Mouse (Mus musculus) CD4-positive helper T cell, adult 2 months (primary cell): ENCODE results near the gene Zfyve27.

ENCODE experiments used
- DNase-seq: peaks from one replicate; pipeline ENCODE4 v3.0.0-alpha.2; 2012; ENCODE audit warnings: low read depth, missing footprints, low spot score

Zfyve27 gene

DNA sequence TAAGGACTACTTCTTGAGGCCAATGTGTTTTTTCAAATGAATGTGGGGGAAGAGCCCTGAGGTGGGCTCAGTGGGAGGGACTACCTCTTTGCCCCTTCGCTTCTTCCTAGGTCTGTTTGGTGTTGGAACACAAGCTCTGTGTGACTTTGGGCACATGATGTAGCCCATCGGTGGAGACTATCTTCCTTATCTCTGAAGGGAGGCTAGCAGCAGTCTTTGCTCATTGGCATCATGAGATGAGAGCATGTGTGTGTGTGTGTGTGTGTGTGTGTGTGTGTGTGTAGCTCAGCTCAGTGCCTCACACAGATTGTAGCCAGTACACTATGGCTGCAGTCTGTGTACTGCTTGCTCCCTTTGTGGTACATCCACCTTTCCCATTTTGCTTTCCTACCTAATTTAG lies 13.7 kb downstream of the Zfyve27 start:
- no peak for DNase-seq

DNA sequence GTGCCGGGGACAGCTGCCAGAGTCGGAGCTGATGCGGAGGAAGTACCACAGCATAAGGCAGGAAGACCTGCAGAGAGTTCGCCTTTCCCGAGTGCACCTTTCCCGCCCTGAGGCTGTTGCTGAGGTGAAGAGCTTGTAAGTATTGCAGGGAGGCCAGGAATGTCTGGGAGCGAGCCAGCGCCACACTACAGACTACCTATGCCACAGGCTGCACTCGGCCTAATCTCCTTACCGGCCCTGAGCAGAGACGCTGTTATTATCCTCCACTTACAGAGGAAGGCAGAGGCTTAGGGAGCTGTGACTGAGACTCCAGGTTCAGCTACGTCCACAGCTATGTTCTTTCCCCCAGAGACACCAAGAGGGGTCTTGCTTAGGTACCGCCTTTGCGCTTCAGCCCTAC lies 15.6 kb downstream of the Zfyve27 start:
- no peak for DNase-seq

DNA sequence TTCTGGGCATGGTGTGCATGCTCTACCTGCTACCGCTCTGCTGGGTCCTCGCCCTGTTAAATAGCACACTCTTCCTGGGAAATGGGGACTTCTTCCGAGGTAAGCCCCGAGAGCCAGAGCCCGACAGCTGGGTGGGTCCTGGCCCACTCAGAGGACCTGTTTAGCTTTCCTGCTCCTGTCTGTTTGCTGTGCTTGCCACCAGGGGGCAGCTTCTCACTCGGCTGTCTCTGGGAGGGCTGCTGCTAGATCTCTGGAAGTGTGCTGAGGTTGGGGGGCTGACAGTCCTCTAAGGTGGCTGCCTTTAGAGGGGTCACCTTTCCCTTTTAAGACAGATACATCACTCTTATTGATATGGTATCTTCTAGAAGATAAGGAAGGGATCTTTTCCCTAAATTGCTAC lies 18.9 kb downstream of the Zfyve27 start:
- no peak for DNase-seq

DNA sequence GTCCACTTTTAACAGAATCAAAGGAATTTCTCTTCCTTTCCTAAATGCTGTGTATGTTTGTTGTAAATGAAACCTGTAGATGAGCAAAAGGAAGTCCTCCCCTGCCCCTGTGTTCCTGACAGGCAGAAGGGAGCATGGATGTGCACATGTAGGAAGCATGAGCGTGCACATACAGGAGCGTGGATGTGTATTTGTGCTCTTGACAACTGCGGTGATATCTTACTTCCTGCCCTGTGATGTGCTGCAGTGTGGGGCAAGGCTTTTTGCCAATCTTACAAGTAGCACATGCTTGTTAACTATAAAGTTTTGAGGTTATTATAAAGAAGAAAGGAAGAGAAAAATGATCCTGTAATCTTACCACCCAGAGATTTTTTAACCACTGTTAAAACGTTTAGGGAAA lies 26.0 kb downstream of the Zfyve27 start:
- DNase-seq: no peak

DNA sequence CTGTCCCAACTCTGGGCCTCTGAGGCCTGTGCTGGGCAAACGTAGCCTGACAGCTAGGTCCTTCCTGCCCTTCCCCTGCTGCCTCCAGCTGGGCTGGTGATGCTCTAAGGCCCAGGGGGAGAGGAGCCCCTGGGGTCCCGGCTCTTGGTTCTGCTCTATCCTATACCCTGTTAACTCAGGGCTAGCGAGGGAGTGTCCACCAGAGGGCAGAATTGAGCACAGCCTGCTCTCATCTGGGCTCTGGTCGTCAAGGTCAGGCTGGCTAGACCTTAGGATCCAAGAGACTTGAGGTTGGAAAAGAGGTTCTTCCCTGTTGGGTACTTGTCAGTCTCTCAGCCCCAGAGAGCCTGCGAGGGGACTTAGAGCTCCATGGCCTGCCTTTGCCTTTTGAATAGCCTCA lies 26.7 kb downstream of the Zfyve27 start:
- DNase-seq: peak; percentile 32

DNA sequence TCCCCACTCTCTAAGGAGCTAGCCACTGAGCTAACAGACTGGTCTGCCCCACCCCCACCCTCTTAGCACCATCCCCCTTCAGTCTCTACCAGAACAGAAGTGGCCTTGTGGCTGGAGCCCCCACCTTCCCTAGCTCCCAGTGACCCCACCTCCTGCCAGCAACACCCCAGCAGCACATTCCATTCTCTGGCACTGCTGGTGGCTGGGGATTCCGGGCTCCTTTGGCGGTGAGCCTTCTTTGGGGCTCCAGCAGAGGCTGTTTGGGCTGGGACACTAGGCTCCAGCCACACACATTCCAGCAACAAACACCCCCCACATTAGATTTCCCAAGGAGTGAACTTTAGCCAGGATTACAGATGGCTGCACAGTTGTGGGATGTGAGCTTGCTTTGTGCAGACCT lies 29.6 kb downstream of the Zfyve27 start:
- no peak for DNase-seq

DNA sequence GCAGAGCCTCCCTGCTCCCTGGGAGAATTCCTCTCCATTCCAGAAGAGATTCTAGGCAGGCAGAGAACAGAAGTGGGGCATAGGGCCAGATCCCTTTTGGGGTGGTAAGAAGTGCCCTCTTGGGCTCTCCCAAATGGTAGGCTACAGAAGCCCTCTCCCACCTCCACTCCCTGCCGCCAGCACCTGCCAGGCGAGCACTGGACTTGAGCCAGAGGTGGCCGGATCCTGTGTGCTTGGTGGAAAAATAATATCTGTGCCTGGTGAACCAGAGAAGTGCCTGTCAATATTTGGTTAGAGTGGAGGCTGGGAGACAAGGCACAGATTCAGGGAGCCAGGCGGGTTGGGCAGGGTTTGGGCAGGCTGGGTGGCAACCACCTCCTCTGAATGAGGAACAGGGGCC lies 32.6 kb downstream of the Zfyve27 start:
- no peak for DNase-seq

DNA sequence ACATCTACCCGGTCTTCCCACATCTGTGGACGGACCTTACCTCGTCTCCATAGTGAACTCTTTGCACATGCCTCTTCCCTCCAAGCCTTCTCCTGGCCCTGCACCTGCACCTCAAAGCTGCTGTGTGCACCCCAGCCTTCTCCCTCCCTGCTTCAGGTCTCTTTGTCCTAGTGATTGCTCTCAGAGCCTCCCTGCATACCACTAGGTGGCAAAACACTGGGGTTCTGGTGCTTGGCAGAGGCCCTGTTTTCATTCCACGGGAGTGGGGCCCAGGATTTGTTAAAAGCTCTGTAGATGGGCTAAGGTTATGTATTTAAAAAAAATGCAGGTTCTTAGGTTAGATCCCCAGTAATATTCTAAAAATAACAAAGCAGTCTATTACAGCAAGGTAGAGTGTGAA lies 33.3 kb downstream of the Zfyve27 start:
- no peak for DNase-seq

DNA sequence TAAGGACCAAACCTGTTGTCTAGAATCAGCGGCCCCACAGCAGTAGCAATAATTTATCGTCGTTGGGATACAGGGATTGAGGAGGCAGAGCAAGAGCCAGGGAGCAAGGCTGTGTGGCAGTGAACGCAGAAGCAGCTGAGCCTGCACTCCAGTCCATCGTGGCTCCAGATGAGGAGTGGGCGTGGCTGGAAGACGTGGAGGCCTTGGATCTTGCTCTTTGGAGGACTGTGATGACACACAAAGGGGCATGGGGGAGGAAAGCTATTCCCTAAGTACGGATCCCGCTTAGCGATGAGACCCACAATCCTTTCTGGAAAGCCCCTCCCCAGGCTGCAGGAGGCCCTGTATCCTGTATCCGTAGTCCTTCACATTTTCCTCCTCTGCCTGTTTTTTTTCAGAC lies 34.3 kb downstream of the Zfyve27 start:
- no peak for DNase-seq

DNA sequence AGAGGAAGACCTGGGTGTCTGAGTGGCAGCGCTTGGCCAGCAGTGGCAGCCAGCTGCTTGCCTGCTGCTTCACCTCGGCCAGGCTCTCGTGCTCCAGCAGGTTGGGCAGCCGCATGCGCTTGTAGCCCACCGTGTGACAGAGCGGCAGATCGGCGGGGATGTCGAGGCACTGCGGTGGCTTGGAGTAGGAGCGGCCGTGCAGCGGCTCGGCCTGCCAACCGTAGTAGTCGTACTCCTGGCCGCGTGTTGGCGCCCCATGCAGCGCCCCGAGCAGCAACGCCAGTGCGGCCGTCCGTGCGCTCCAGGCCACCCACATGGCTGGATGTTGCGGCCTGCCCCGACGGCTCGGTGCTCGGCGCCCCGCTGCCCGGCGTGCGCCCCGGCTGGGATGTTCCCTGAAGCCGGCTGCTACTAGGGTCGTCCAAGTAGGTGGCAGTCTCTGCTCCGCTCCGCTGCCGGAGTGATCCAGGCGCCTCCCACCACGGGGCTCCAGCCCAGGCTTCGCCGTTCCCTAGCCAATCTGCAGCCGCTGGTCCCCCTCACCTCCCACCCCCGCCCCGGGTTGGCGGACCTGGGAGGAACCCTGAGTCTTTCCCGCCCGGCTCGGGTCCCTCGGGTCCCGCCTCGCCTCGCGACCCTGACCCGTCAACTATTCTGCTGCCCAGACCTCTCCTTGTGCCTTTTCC lies 38.1 kb downstream of the Zfyve27 start, which contains the start of gene Sfrp5:
TSS of gene Sfrp5 (minus strand) at position 557 of the 686 bp plus-strand sequence.
- DNase-seq: no peak

DNA sequence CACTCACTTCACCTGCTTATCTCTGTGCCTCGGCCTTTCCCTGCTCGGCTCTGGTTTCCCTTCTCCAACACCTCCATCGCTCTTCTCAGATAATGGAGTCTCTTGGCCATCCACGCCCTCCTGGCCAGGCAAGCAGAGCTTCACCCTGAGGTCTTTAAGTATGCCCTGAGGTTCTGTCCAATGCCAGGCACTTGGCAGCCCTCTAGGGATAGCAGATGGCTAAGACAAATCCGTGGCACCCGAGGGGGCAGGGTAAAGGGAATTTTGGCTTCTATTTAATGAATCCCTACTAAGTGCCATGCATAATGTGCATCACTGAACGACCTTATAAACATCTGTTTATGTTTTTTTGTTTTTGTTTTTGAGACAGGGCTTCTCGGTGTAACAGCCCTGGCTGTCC lies 38.7 kb downstream of the Zfyve27 start:
- no peak for DNase-seq

DNA sequence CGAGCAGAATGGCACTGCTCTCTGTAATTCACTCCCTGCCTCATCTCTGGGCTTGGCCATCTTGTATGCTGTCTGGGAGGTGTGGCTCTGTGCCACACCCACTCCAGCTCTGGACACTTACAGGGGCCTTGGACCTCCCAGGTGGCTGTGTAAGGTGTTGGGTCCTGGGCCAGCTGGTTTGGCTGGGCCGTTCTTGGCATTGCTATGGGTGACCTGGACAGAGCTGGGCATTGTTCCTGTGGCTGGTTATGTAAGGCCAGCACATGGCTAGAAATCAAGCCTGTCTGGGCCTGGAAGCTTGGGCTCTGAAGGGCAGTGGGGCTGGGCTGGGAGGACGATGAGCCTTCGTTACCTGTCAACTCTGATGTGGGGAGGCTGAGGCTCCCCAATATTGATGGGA lies 40.6 kb downstream of the Zfyve27 start:
- no peak for DNase-seq

DNA sequence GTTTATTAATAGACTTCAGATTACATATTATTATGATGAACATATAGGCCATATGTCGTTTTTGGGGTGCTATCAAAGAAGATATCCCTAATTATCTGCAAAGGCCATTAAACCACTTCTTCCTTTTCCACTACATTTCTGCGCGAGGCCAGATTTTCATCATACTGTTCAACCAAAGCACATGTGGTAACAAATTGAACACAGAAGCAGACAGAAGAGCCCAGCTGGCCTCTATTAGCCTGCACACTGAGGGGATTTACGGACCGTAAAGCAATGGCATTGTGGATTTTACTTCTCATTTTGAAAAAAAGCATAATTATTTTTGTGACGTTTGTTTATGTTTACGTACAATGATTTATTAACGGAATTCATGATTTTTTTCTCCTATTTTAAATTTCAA lies 41.5 kb downstream of the Zfyve27 start:
- no peak for DNase-seq

DNA sequence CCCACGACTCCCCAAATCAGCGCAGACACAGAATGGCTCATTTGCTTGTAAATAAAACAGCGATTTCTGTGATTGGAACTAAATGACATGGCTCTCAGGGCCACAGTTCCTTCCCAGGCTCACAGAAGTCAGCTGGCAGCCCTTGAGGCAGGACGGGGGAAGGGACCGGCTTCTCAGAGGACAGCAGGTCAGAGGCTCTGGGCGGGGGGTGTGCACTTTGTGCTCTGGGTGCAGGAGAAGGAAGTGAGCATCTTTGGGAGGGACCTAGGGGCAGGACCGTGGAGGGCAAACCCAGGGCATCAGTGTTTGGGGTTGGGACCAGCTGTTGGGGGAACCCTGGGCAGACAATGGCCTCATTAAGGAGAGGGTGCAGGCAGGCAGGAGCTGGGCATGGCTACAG lies 45.7 kb downstream of the Zfyve27 start:
- no peak for DNase-seq

DNA sequence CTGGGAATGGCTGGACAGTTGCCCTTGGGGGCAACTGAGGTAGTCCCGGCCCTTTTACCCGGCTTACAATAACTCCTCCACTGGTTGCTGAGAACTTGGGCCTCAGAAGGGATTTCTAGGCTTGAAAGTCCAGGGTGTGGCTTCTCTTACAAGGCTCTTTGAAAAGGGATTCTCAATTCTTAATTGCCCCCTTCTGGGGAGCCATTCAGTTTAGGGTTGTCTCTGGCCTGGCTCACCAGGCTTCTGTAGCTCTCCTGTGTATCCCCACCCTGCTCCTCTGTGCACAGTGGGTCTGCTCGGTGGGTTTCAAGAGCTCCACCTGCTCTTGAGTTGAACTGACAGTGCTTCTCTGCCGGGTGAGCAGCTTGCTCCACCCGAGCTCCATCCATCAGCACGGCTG lies 46.2 kb downstream of the Zfyve27 start:
- no peak for DNase-seq

DNA sequence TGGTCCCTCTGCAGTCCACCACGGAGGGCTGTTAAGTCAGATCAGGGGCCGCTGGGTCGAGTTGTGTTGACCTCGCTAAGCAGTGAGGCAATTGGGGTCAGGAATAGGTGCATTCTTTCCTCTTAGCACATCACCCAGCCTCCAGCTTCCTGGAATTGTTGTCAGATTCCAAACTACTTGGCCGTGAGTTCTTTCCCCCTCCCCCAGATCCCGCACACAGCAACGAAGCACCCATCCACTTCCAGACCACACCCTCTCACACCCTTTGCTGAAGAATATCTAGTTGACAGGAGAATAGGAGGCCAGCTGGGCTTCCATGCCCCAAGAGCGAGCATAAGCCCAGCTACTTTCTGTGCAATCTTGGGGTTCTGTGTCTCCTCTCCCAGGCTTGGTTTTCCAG lies 48.2 kb downstream of the Zfyve27 start:
- no peak for DNase-seq

DNA sequence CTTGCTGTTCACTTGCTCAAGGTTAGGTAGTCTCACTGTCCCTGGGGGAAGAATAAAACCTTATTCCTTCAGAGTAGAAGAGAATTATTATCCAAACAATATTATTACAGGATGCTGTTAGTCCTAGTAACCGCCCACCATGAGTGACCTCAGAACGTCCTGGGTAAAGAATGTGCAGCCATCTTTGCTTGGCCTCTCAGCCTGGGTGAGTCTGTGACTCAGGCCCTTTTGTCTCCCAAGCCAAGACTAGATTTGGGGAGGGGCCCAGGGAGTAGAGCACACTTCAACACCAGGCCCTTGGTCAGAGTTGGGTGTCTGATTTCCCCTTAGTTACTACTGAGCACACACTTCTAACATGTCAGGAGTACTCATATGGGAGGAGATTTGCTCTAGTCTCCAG lies 50.9 kb downstream of the Zfyve27 start:
- DNase-seq: no peak

DNA sequence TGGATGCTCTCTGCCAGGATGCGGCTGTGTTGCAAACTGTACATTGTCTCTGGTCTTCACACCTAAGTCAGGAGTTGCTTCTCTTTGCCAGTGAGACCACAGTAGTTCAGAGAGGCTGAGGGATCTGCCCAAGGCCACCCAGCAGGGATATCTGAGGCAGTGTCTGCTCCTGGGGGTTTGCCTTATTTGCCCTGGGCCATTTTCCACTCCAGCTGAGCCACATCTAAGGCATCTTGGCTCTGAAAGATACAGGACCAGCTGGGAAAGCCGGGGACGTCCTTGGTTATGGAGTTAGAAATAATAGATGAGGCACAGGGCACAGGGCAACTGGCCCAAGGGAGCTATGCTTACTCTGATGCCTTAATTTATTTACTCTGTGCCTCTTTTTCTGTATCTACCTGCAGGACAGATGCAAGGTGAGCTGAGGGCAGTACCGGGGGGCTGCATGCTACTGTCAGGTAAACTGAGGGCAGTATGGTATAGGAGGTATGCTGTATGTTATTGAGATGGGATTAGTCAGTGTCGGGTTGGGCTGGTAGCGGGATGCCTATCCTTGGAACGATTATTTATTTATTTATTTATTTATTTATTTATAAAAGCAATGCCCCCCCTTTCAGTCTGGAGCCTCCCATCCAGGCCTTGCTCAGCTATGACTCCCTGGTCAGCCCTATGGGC lies 53.1 kb downstream of the Zfyve27 start:
- no peak for DNase-seq

DNA sequence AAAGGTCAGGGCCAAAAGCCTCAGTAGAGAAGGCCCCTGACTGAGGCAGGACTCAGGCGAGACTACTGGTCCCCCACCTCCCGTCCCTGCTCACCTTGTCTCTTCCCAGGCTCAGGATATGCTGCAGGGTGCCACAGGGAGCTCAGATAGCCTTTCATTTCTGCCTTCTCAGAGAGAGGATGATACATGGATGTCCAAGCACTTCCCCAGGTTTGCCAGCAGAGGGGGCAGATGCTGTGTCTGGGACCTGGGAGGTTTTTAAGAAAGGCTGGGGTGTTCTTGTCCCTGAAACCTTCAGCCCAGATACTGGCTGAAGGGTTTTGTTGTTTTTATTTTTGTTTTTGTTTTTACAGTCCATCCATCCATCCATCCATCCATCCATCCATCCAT lies 53.6 kb downstream of the Zfyve27 start:
- no peak for DNase-seq

DNA sequence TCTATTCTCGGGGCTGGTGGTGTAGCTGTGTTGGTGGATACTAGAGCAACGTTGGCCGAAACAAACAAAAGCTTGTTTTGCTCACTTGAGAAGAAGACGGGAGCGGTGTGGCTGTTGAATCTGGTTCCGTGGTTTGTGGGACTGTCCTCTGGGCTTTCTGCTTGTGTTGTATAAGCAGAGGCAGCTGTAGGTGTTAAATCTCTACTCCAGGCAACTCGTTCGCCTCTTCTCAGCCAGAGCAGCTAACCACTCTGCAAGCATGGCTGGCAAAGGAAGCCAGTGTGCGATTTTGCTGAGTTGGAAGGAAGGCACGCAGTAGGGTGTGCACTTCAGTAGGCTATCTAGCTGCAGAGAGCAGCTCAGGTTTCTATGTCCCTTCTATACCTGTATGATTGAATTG lies 62.7 kb downstream of the Zfyve27 start:
- no peak for DNase-seq

DNA sequence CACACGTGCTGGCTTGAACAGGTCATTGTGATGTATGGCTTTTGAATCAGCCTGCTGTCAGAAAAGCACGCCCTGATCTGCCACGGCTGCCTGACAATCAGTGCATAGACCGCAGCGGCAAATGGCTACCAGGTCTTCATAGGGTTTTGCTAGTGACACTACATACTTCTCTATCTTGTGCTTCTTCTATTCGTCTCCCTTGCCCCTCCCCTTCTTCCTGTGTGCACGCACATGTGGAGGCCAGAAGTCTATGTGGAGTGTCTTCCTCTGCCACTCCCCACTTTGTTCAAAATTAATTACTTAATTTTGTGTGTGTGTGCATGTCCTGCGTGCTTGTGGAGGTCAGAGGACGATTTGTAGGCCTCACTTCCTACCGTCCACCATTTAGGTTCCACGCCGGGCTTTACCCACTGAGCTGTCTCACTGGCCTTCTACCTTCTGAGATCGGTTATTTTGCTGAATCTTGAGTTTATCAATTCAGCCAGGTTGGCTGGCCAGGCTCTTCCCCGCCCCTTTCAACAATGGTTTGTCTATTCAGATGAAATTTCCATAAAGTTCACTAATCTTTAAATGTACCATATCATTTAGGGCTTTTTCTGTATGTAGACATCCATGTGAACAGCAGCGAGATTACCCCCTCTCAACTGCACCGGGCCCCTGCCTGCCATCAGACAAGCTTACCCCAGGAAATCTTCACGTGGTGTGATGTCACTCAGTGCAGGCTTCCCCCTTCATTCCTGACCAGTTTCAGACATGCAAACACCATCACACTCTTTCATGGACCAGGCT lies 65.9 kb downstream of the Zfyve27 start:
- no peak for DNase-seq

DNA sequence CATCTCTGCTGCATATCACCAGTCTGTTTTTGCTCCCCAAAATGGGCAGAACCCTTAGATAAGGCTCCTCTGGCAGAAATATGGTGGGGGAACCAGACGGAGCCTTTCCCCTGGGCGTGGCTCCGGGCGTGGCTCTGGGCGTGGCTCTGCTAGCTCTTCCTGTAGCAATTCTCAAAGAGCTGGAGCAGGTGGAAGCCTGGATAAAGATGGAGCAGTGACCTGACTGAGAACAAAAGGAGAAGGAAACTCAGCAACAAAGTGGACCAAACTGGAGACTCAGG lies 66.5 kb downstream of the Zfyve27 start:
- no peak for DNase-seq

DNA sequence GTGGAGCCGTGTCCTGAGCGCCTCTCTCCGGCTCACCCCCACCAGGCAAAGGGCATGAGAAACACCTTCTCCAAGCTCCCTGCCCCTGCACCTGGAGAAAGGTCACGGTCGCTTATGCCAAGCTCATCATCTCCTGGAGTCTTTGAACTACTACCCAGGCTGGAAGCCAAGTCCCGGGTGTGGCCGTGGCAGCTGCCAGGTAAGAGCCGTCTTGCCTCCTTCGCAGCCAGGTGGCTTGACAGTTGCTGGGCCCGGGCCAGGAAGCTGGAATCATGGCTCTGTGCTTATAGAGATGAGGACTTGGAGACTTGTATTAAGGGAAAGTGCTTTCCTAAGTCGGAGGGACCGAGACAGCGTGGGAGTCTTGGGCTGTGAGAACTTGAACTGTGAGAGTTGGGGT lies 67.2 kb downstream of the Zfyve27 start:
- no peak for DNase-seq
